Mouse (Mus musculus) brain, embryonic 14.5 days (tissue): Measurements from ENCODE around the gene Cabp2. TPM values are rescaled to one million over a fixed set of nuclear protein-coding genes. Genes with fewer than 3 reads are reported as not detected.
"Not testable (repeated sequence)": the region's sequence is repeated elsewhere in the genome, so short reads cannot be mapped to it uniquely, and the experiment has no call there.

Experiments used
- DNase-seq: peaks from one replicate; pipeline ENCODE4 v3.0.0-alpha.2; 2011; ENCODE audit warnings: low read depth
- CTCF ChIP-seq: fragments of 200-500 bp; IDR thresholded peaks from 2 replicates; pipeline ENCODE4 v1.5.1; 2012; ENCODE audit warnings: inconsistent platforms, mild to moderate bottlenecking, moderate library complexity, borderline replicate concordance; ENCODE audit not compliant: insufficient read depth, insufficient read length; ENCODE audit errors: extremely low read depth
- POLR2A ChIP-seq: fragments of 200-500 bp; IDR thresholded peaks from 2 replicates; pipeline ENCODE4 v1.6.1; 2012; ENCODE audit warnings: mild to moderate bottlenecking, inconsistent platforms, borderline replicate concordance; ENCODE audit not compliant: poor library complexity, insufficient read depth, insufficient read length, severe bottlenecking; ENCODE audit errors: extremely low read depth
- polyA plus RNA-seq: library from polyadenylated mRNA; depleted of rRNA; stranded (reverse); fragments of >200 nt; gene quantifications from 2 replicates; pipeline ENCODE4 v1.2.3, GENCODE M21; 2012; rRNA removed

The Cabp2 gene
- not detected in 2 replicates for polyA plus RNA-seq

GRCm38 (mm10) chr19:4081394-4081793 is at the start of gene Cabp2:
Gene Cabp2 (plus strand): TSS chr19:4081578.
- TF ChIP-seq CTCF = no peak
- no peak for TF ChIP-seq POLR2A
- no peak for DNase-seq

DNA sequence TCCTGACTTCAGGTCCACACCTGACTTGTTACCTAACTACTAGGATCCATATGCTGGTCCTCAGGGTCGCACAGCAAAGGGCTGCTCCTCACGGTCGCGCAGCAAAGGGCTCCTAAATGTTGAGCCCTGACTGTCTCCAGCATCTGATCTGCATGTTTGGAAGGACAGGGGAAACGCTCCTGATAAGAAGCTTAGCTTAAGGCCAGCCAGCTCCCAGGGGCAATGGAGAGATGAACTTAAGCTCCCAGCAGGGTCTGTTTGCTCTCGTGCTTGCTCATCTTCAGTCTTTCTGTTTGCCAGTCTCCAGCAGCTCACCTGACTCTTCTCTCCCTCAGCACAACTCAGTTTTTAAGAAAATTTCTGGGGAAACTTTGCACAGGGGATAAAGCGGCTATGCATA is 48.7 kb upstream of the Cabp2 start:
- DNase-seq = no peak
- TF ChIP-seq CTCF = no peak
- TF ChIP-seq POLR2A = no peak

DNA sequence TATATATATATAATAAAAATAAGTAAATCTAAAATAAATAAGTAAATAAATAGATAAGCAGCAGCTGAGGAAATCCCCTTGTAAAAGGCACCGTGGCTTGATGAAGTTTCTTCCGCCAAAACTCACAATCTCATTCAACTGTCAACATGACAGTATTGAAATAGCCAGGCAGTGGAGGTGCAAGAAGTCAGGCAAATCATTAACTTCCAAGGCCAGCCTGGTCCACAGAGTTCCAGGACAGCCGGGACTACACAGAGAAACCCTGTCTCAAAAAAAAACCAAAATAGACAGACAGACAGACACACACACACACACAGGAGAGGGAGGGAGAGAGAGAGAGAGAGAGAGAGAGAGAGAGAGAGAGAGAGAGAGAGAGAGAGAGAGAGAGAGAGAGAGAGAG is 48.1 kb upstream of the Cabp2 start:
- TF ChIP-seq POLR2A = no peak
- no peak for TF ChIP-seq CTCF
- DNase-seq = no peak

DNA sequence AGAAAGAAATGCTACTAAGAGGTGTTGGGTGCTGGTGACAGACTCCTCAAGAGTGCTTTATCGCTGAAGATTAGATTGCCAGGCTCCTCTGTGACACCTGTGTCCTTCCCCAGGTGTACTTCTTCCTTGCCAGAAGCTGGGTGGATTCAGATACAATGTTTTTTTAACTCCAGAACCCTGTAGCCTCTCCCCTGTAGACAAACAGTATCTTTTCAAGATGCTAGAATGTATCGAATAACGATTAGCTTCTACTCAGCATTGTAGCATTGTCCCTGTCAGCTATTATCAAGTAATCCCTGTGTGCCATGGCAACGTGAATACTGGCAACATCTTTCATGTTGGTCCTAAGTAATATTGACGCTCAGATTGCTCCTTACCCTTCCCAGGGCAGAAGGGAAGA is 47.6 kb upstream of the Cabp2 start:
- TF ChIP-seq CTCF = no peak
- no peak for TF ChIP-seq POLR2A
- DNase-seq = no peak

- no peak for DNase-seq
- TF ChIP-seq CTCF = no peak
- no peak for TF ChIP-seq POLR2A
These were observed 44.9 kb upstream of the Cabp2 start for GRCm38 (mm10) chr19:4036327-4037045.

- not testable (repeated sequence) for DNase-seq
These were observed 44.1 kb upstream of the Cabp2 start for GRCm38 (mm10) chr19:4037154-4037787.

DNA sequence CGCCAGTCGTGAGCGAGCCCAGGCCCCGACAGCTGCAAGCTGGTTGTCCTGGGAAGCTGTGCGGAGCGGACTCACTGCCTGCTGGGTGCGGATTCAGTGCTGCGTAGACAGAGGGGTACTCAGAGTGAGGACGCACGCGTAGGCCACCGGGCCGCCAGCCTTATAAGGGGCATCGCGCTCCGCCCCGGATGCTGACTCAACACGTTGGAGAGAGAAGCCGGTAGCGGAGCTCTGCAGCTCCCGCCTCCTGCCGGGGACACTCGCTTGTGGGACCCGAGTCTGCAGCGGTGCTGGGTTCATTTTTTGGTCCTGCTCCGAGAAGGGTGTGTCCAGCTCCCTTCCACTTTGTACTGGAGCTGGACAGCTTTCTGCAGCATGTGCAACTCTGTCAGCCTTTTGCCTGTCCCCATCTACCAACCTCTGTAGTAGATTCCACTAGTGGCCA is 43.6 kb upstream of the Cabp2 start, which contains the start of gene Gstp1:
Gene Gstp1 (minus strand): TSS at position 198 of the 445 bp plus-strand sequence.
- DNase-seq = peak; percentile 88

DNA sequence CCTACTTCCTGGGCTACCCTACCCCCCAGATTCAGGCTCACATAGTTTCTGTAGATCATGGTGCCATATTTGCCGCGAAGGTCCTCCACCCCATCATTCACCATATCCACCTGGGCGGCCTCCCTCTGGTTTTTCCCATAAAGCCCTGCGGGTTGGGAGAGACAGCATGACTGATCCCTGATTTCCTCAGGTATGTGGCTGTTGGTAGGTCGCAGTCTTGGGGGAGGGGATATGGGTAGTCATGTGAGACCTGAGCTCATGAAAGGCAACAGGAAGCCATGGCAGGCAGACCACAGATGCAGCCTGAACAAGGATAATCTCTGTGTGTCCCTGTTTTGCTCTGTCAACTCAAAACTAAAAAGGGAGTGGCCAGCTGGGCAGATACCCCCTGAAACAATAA is 40.4 kb upstream of the Cabp2 start:
- DNase-seq = not testable (repeated sequence)

More for the DNA sequence above, 43.6 kb upstream of the Cabp2 start, which contains the start of gene Gstp1:
- no peak for TF ChIP-seq CTCF
- TF ChIP-seq POLR2A = peak; percentile 55; the same call in 1 of the 2 replicates

DNA sequence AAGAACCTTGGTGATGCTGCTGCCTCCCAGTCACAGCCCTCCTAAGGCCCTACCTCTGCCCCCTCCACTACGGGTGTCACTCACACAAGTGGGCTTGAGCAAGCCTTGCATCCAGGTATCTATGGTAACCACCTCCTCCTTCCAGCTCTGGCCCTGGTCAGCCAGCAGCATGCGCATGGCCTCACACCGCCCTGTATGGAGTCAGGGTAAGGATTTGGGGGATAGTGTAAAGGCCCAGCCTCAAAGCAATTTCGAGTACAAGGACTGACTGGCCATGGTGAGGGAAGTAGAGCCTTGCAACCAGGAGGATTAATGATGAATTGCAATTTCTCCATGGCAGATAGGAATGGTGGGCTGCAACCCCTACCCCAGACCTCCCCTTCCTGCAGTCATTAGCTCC is 39.9 kb upstream of the Cabp2 start:
- DNase-seq = not testable (repeated sequence)

DNA sequence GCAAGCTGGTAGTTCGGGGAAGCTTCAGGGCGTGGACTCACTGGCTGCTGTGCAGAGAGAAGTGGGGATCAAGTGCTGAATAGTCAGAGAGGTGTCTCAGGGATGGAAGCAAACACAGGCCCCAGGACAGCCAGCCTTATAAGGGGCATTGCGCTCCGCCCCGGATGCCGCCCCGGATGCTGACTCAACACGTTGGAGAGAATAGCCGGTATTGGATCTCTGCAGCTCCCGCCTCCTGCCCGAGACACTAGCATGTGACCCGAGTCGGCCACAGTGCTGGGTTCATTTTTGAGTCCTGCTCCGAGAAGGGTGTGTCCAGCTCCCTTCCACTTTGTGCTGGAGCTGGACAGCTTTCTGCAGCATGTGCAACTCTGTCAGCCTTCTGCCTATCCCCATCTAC is 39.3 kb upstream of the Cabp2 start:
- DNase-seq = no peak
- no peak for TF ChIP-seq CTCF
- TF ChIP-seq POLR2A = no peak

DNA sequence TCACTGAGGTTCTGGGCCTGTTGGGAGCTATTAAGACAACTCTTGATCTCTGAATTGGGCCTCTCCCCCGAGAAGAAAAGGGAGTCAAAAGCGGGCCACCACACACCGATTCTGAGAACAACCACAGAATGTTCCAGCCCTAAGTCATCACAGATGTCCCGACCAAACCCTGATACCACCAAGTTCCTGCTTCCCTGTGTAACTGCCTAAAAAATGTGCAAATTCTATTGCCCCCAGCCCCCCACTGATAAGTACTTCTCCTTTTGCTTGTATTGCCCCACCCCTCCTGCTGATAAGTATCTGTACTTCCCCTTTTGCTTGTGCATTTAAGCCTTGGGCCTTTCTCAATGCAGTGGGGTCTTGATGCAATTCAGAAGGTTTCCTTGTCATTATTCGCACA is 37.3 kb upstream of the Cabp2 start:
- DNase-seq = not testable (repeated sequence)

DNA sequence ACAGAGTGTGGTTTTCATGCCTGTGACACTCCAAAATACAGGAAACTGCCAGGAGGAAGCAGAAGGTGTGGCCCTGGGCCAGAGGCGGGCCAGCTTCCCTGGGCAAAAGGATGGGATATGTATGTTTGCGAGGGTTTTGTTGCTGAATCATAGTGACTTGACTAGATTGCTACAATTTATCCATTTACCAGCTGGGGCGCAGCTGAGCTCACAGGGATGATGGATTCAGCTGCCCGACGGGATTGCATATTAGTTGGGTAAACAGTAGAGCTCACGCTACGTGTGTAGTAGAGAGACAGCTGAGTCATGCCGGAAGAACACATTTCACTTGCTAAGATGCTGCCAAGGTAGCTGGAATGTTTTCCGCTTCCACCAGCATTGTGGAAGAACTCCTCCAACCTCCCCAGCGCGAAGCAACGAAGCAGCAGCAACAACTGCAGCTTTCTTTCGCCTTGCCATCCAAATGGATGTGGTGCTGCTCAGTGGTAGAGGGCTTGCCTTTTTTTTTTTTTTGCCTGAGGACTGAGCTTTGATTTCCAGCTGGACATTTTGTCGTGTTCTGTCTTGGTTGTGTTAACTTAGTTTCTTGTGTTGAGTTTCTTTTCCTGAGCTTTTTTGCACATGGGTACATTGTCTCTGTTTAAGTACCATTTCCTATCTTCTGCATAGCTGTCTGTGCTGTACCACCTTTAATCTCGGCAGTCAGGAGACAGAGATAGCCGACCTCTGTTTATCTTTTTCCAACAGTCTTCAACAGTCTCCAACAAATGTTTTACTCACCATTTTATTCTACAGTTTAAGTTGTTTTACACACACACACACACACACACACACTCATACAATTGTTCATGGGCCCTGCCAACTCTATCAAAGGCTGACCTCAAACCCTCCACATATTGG is 35.2 kb upstream of the Cabp2 start, which contains the start of gene Gstp2:
Gene Gstp2 (minus strand): TSS at position 58 of the 900 bp plus-strand sequence.
- DNase-seq = peak; percentile 84
- TF ChIP-seq CTCF = peak; percentile 19; the same call in 1 of the 2 replicates
- TF ChIP-seq POLR2A = no peak
